Mouse (Mus musculus) CD4-positive, CD25-positive, alpha-beta regulatory T cell, adult 2 months (primary cell): ENCODE data around the gene Actn2.

Experiments used
- DNase-seq: peaks from one replicate; pipeline ENCODE4 v3.0.0-alpha.2; 2012; ENCODE audit warnings: low read depth, low spot score

Gene Actn2

DNA sequence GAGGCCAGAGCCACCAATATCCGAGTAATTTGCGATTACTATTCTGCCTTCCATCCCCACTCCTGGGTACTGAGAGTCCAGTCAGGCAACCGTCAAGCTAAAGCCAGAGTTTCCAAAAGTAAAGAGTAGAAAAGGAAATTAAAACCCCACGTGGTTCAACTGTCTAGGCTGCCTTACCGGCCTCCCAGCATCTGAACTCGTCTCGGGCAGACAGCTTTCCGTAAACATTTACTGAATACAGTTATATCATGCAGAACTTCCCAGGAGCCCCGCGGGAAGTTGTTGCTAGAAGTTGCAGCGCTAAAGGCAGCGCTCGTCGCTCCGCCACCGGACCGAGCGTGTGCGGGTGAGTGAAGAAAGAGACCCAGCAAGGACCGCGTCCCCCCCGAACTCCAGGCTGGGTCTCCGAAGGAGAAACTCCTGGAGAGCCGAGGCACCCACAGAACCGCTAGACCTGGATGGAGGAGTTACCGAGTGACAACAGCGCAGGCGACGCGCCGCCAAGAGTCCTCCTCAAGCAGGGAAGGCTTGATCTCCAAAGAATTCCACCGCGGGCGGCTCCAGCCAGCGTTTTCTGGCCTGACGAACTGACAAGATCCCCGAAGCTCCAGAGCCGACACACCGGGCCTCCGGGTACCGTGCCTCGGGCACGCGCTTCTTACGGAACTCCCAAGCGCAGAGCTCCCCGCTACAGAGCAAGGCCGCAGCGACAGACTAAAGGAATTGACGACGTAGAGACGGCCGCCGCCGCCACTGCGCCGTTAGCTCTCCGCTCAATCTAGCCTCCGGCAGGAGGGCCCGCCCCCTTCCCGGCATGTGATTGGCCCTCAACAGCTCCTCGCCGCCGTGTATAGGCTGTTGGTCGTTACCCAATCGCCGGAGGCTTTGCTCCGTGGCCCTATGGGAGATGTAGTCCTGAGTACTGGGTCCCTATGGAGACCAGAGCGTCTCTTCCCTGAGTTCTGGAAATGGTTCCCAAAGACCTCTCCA is 82.9 kb downstream of the Actn2 start, which contains the start of gene Mtr:
Gene Mtr (minus strand): TSS at position 723 of the 990 bp plus-strand sequence.
- peak; percentile 95 for DNase-seq

DNA sequence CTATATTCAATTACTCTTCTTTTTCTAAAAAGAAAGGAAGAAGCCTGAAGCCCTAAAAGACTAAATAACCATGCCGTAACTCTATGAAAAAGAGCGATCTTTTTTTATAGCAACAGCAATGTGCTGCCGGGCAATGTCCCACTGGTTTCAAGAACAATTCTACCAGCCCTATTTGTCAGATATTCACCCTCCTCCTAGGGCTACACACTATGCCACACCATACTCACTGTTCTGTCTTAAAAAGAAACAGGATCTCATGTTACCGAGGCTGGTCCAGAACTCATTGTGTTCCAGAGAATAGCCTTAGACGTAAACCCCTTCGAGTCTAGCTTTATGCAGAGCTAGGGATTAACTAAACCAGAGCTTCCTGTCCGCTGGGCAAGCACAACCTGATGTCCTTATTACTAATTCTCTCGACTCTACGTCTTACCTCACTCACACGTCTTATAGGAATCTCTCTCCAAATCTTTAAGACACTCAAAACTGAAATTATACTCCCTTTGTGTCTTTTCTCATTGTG is 83.6 kb downstream of the Actn2 start:
- DNase-seq: peak; percentile 12

- DNase-seq: no peak
Observed at GRCm38 (mm10) chr13:12255911-12256705, 84.5 kb downstream of the Actn2 start.

DNA sequence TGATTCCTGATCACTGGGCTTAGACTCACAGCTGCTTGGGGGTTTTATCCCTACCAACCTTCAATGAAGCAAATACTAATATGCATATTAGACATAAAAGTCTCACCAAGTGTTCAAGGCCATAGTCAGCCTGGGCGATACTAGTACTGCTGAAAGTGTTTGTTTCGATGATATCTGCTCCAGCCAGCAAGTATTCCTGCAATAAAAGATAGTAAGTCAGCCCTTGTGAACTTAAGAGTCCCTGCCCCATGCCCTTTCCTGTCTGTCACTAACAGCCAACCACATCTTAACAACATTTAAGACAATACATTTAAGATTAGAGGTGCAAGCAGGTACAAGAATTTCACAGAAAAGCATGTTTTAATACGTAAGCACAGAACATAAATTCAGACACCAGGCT is 90.1 kb downstream of the Actn2 start:
- no peak for DNase-seq

- no peak for DNase-seq
Observed at GRCm38 (mm10) chr13:12249195-12249898, 91.2 kb downstream of the Actn2 start.

DNA sequence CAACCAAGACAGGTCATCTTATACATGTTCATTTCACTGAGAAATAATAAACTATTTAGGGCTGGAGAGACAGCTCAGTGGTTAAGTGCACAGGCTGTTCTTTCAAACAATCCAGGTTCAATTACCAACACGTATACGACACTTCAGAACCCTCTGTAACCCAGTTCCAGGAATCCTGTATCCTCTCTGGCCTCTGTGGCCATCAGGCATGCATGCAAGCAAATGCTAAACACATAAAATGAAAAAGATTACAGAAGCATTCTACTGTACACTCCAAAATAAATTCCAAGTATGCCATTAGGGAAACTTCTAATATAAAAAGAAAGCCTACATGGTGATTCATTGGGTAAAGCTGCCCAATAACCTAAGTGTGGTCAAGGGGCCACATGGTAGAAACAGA is 94.6 kb downstream of the Actn2 start:
- no peak for DNase-seq

DNA sequence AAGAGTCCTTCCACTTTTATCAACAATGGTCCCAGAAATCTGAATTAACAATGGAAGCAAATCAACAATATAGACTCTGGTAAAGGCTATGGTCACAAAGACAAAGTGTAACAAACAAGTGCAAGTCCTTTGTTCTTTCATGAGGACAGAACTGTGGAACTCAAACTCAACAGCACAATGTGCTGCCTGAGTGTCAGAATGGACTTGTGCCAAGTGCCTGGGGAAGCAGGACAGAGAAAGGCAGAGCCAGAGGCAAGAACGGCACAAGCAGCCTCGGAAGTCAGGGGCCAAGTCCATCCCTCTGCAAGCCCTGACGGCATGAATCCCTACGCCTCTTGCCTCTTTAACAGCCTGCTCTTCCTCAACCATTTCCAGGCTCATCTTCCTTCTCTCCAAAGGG is 96.6 kb downstream of the Actn2 start:
- DNase-seq: no peak

DNA sequence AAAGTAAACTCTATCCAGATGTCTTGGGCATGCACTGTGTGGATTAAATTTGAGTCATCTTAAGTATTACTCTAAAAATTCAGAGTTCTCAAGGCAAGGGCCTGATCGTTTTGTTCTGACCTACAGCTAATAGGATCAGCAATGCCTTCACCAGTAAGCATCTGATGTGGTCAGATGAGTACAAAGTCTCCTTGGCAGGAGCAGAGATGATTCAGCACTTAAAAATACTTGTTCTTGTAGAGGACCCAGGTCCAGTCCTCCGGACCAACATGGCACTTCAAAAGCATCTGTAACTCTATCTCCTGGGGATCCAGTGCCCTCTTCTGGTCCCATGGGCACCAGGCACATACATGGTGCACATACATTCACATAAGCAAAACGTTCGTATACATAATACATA is 108.4 kb downstream of the Actn2 start:
- no peak for DNase-seq

- no peak for DNase-seq
Observed at GRCm38 (mm10) chr13:12228248-12228647, 112.3 kb downstream of the Actn2 start.

- DNase-seq: no peak
Observed at GRCm38 (mm10) chr13:12227606-12228005, 113.0 kb downstream of the Actn2 start.
